Mouse (Mus musculus): ENCODE results near the gene Fxyd3.

Gene Fxyd3

GRCm38 (mm10) chr7:31099612-31099982 lies 23.1 kb upstream of the Fxyd3 start:
- in situ Hi-C loops (cut with MboI; ENCODE audit: unreplicated experiment in 2 of 2) = loop anchor here (5.0 kb wide), 1 partner anchor 42 kb away; the partner anchor contains the start of genes Fxyd1 (in 2 of the 2) and Lgi4 (in 2 of the 2)

GRCm38 (mm10) chr7:31098697-31099611 lies 22.4 kb upstream of the Fxyd3 start:
- in situ Hi-C loops (cut with MboI; ENCODE audit: unreplicated experiment in 2 of 2) = loop anchor here (5.0 kb wide), 1 partner anchor 42 kb away; the partner anchor contains the start of genes Fxyd1 (in 2 of the 2) and Lgi4 (in 2 of the 2)

GRCm38 (mm10) chr7:31097583-31098248 lies 21.2 kb upstream of the Fxyd3 start:
- in situ Hi-C loops (cut with MboI; ENCODE audit: unreplicated experiment in 2 of 2) = loop anchor here (5.0 kb wide), 1 partner anchor 40 kb away; the partner anchor contains the start of genes Fxyd1 (in 2 of the 2) and Lgi4 (in 2 of the 2)

GRCm38 (mm10) chr7:31096892-31097564 lies 20.5 kb upstream of the Fxyd3 start:
- in situ Hi-C loops (cut with MboI; ENCODE audit: unreplicated experiment in 2 of 2) = loop anchor here (5.0 kb wide), 1 partner anchor 40 kb away; the partner anchor contains the start of genes Fxyd1 (in 2 of the 2) and Lgi4 (in 2 of the 2)

GRCm38 (mm10) chr7:31094774-31095501 lies 18.4 kb upstream of the Fxyd3 start:
- in situ Hi-C loops (cut with MboI; ENCODE audit: unreplicated experiment in 2 of 2) = loop anchor here (5.0 kb wide), 1 partner anchor 38 kb away; the partner anchor contains the start of genes Fxyd1 (in 2 of the 2) and Lgi4 (in 2 of the 2)

- in situ Hi-C loops (cut with MboI; ENCODE audit: unreplicated experiment in 2 of 2) = no loop called here
These were observed 13.2 kb upstream of the Fxyd3 start for GRCm38 (mm10) chr7:31089721-31090120.

GRCm38 (mm10) chr7:31088206-31088605 lies 11.7 kb upstream of the Fxyd3 start:
- in situ Hi-C loops (cut with MboI; ENCODE audit: unreplicated experiment in 2 of 2) = no loop called here

- in situ Hi-C loops (cut with MboI; ENCODE audit: unreplicated experiment in 2 of 2) = no loop called here
These were observed 10.8 kb upstream of the Fxyd3 start for GRCm38 (mm10) chr7:31087262-31087661.

- in situ Hi-C loops (cut with MboI; ENCODE audit: unreplicated experiment in 2 of 2) = no loop called here
These were observed 9.8 kb upstream of the Fxyd3 start for GRCm38 (mm10) chr7:31086175-31086755.

- in situ Hi-C loops (cut with MboI; ENCODE audit: unreplicated experiment in 2 of 2) = no loop called here
These were observed 8.7 kb upstream of the Fxyd3 start for GRCm38 (mm10) chr7:31085171-31085570.

GRCm38 (mm10) chr7:31084140-31084539 lies 7.6 kb upstream of the Fxyd3 start:
- in situ Hi-C loops (cut with MboI; ENCODE audit: unreplicated experiment in 2 of 2) = no loop called here

GRCm38 (mm10) chr7:31082831-31083588 lies 6.5 kb upstream of the Fxyd3 start:
- in situ Hi-C loops (cut with MboI; ENCODE audit: unreplicated experiment in 2 of 2) = no loop called here

- in situ Hi-C loops (cut with MboI; ENCODE audit: unreplicated experiment in 2 of 2) = no loop called here
These were observed 5.6 kb upstream of the Fxyd3 start for GRCm38 (mm10) chr7:31082106-31082505.

- in situ Hi-C loops (cut with MboI; ENCODE audit: unreplicated experiment in 2 of 2) = no loop called here
These were observed 4.6 kb upstream of the Fxyd3 start for GRCm38 (mm10) chr7:31081106-31081505.

- in situ Hi-C loops (cut with MboI; ENCODE audit: unreplicated experiment in 2 of 2) = no loop called here
These were observed 4.1 kb upstream of the Fxyd3 start for GRCm38 (mm10) chr7:31080611-31081010.

GRCm38 (mm10) chr7:31079670-31080069 lies 3.2 kb upstream of the Fxyd3 start:
- in situ Hi-C loops (cut with MboI; ENCODE audit: unreplicated experiment in 2 of 2) = no loop called here

- in situ Hi-C loops (cut with MboI; ENCODE audit: unreplicated experiment in 2 of 2) = no loop called here
These were observed 1.5 kb upstream of the Fxyd3 start for GRCm38 (mm10) chr7:31077885-31078445.

- in situ Hi-C loops (cut with MboI; ENCODE audit: unreplicated experiment in 2 of 2) = no loop called here
These were observed 966 bp upstream of the Fxyd3 start for GRCm38 (mm10) chr7:31077470-31077869.

GRCm38 (mm10) chr7:31074713-31075069 lies 1.8 kb downstream of the Fxyd3 start:
- in situ Hi-C loops (cut with MboI; ENCODE audit: unreplicated experiment in 2 of 2) = no loop called here

All from v-Abl transformed pro-B cells (cell line).